Mouse (Mus musculus) gonadal fat pad, adult 2 months (tissue): Measurements from ENCODE around the gene Skil. TPM values are rescaled to one million over a fixed set of nuclear protein-coding genes. Genes with fewer than 3 reads are reported as not detected.

Experiments used
- DNase-seq: peaks from one replicate; pipeline ENCODE4 v3.0.0-alpha.2; 2012; ENCODE audit warnings: low read depth
- polyA plus RNA-seq: library from polyadenylated mRNA; depleted of rRNA; stranded (reverse); fragments of >200 nt; gene quantifications from 2 replicates; pipeline ENCODE4 v1.2.3, GENCODE M21; 2012; rRNA removed

Skil gene
- polyA plus RNA-seq: 19.3 and 25.3 TPM in 2 replicates

DNA sequence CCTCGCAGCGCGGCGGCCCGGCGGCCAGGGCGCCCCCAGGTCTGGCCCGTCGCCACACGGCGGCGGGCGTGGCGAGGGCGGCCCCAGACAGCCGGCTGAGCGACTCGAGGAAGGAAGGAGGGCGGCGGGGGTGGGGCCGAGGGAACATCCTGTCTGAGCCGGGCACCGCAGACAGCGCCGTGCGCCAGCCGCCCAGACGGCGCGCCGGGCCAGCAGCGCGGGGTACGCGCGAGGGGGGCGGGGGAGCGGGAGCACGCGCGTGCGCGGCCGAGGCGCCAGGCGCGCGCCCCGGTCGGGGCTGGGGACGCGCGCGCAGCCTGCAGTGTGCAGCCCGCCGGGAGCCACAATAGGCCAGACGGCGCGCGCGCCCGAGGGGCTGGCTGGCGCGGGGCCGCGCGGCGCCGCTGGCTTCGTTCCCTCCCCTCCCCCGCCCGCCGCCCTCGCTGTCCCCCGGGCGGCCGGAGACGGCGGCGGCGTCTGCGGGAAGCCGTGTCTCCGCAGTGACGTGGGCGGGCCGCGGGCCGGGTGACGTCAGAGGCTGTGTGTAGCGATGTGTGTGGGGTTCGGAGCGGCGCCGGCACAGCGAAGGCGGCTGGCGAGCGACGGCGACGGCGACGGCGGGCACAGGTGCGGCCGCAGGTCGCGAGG, at the start of gene Skil:
Gene Skil (plus strand): TSS at position 528 of the 648 bp plus-strand sequence.
- DNase-seq: peak; percentile 38

DNA sequence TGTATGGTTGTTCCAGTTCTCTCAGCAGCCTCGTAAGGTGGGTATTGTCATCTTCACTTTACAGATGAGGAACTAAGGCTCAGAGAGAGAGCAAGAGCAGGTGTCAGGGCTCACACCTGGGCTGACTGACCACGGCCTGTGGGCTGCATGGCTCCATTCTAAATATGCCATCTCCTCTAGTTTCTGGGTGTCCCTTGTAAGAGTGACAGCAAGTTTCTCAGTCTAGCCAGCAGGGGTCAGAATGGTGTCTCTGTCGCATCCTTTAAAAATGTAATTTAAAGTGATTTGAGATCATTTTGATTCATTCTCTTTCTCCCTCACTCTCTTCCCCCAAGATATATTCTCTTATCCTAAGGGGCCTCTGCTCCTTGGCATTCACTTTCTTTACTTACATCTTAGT, 47.6 kb upstream of the Skil start:
- no peak for DNase-seq

DNA sequence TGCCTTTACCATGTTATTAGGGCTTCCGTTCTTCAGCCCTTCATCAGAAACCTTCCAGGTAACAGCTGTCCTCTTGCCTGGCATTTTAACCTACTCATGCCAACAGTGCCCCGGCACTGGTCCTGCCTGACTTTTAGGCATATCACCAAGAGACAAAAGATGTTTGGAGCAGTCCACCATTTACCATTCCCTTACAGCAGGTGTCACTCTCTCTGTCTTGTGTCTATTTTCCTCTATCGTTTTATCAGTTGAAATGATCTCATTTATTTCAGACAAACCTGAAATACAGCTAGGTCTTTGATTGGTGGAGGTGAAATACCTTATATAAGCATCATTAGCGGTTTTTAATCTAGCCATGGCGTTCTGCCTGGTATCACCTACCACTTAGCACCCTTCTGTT, 45.8 kb upstream of the Skil start:
- DNase-seq: no peak

DNA sequence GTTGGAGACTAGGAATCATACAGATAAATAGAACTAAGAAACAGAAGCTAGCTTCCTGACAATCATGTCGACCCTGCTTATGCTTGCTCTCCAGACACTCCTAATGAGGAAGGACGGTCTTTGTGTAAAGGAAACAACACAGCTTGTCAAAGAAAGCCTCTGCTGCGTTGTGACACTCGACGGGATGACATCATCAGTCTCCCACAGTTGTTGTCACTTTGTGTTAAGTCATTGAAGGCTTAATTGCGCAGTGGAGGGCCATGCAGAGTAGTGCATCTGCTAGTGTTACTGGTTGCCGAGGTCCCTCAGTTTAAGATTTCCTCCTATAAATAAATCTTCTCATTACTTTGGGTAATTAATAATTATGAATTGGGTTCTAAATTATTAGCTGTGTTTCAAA, 44.5 kb upstream of the Skil start:
- no peak for DNase-seq

DNA sequence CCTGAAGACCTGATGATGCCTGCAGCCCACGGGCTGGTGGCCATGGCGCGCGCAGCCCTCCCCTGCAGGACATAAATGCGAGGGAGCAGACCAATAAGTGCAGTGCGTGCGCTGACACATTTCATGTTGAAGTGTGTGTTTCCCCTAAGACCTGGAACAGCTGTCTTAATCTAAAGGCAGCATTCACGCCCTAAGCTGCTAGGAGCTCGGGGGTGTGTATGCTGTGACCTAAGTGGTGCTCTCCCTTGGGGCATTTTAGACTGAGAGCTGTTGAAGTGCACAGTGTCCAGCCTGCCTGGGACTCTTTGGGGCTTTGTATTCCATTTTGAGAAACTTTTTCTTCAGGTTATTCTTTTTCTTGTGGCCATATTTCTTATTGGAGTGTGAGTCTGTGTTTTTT, 43.1 kb upstream of the Skil start:
- no peak for DNase-seq

DNA sequence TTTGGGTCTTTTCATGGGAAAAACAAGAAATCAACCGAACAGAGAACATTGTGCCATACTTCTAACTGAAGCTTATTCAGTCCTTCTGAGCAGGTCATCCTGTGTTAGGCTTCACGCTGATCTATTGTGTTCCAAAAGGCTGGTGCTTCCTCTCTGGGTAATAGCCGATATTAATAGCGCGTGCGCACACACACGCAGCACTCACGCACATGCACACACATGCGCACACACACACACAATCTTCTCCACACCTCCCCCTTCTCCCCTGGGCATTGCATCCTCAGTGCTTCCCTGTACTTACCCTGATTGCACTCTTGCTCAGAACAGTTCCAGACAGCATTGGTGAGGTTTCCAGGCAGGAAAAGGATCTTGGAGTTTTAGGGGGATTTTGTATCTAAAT, 41.7 kb upstream of the Skil start:
- no peak for DNase-seq

DNA sequence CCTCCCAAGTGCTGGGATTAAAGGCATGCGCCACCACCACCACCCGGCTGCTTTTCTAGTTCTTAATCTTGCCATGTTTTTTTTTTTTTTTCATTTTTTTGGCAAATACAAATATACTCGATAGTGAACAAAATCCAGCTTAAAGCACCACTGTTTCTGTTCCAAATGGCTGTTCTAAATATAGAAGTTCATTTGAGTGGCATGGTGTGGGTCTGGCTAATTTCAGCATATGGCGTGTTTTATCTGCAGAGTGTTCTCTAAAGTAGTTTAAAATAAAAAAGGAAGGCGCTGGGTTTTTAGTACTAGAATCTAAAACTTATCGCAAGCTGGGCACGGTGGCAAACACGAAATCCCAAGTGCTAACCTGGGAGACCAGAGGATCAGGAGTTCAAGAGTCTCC, 40.0 kb upstream of the Skil start:
- DNase-seq: no peak

DNA sequence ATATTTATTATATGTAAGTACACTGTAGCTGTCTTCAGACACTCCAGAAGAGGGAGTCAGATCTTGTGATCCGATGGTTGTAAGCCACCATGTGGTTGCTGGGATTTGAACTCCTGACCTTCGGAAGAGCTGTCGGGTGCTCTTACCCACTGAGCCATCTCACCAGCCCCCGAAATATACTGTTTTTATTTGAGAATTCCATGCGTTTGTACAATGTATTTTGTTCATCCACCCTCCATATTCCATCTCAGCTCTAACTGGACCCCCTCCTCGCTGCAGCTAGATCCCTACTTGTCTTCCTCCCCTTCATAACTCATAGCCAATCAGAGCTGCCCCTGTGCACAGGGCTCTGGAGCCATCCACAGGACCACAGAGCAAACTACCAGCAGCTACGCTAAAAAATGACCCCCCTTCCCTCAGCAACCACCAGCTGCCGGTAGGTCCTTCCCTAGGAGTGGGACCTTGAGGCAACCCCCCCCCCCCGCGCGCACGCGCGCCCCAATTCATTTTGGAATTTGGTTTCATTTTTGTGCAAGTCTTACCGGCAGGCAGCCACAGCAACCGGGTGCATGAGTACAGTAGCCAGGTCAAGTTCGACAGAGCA, 38.7 kb upstream of the Skil start:
- DNase-seq: no peak

DNA sequence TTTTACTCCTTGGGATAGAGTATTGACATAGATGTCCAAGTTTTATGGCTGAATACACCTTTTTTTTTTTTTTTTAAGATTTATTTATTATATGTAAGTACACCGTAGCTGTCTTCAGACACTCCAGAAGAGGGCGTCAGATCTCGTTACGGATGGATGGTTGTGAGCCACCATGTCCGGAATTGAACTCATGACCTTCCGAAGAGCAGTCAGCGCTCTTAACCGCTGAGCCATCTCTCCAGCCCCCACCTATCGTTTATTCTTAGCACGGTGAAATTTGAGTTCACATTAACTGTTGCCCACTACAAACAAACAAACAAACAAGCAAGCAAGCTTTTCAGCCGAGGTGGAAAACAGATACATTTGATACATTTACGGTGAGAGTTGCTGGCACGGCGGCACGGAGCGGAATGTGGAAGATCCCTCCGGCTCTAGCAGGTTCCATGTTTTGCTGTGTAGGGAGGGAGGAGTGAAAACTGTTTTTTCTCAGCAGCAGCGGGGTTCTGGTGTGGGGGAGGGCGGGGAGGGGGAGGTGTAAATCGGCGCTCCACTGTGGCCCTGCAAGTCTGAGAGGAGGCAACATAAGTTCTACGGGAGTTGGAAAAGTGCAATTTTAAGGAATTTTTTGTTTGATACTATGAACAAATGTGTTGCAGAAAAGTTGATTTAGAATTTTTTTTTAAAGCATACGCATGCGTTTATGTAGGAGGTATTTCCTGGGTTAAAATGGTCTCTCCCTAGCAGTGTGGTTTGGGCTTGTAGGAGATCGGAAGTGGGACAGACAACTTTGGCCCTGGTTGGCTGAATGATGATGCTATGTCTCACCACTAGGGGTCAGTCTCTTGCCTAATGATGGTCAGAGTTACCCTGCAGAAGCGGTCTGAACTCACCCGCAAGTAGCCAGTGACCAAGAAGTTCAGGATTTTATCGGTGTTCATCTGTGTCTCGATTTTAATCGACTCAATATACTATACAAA, 37.9 kb upstream of the Skil start:
- DNase-seq: peak; percentile 73

DNA sequence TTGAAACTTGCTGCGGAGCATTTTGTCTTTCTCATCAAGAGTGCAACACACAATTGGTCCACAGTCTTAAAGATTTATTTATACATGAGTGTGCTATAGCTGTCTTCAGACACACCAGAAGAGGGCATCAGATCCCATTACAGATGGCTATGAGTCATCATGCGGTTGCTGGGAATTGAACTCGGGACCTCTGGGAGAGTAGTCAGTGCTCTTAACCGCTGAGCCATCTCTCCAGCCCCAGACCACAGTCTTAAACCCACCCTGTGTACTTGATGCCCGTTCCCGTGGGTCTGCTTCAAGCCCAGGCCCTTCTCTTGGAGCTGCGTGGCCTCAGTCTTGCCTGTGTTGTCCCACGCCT, 34.1 kb upstream of the Skil start:
- DNase-seq: no peak

DNA sequence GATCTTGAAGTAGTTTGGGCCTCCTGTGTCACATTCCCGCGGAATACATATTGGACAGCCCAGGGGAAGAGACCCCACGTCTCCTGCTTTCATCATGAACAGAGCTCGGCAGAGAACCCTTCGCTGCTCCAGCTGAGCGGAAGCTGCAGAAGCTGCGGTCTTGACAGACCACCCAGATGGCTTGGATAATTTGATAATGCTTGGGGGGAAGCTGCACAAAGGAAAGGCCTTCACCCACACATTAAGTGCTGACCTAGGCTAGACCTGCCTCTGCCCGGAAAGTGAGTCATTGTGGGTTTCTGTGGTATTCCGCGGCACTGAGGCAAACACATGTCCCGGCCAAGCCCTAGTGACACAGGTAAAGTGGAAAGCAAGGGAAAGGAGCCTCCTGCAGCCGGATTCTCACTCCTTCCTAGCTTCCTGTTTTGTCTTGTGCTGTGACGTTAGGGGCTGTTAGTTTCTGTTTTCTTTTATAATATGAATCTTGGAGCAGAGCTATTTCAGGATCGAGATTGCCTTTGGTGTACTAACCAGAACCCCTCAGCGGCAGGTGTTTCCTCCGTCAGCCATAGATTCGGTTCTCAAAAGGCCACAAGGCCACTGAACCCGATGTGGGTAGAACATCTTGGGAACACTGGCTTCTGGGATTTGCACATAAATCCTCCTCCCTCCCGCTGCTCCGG, 33.6 kb upstream of the Skil start:
- no peak for DNase-seq

DNA sequence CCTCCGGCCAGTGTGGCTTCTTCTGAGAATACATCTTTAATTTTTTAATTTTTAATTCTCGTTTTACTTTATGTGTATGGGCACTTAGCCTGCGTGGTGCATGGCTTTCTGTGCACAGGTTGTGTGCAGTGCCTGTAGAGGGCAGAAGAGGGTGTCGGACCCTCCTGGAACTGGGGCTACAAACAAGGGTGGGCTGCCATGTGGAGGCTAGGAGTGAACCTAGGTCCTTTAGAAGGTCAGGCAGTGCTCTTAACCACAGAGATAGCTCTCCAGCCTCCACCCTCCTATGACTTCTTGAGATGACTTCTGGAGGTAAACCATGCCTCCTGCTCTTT, 33.1 kb upstream of the Skil start:
- DNase-seq: no peak

DNA sequence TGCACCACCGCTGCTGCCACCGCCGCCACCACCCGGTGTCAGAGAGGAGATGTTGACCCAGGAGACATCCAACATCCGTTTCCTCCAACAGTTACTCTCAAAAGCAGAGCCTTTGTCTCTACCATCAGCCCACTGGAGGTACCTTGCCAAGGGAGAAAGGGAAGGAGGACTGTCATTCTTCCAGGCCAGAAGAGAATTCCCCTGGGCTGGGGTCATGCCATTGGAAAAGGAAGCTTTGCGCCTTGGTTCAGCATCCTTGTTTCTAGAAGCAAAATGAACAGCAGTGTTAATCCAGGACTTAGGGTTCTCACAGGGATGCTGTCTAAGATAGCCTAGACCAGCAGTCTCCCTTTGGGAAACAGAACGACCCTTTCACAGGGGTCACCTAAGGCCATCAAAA, 32.5 kb upstream of the Skil start:
- no peak for DNase-seq

DNA sequence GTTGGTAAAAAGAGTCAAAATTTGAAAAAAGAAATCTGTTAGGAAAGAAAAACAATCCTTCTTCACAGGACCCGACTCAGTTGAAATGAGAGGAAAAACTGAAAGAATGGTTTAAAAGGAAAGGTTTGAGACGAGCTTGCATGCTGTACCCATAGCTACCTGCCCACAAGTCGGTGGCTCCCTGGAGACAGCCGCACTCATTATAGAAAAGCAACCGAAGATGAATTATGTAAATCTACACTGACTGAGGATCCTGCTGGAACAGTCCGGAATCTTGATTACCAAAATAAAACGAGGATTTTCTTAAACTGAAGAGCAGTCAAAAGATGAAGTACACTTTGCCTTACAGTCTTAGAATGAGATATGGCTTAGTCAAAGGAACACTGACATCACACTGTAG, 26.4 kb upstream of the Skil start:
- no peak for DNase-seq

DNA sequence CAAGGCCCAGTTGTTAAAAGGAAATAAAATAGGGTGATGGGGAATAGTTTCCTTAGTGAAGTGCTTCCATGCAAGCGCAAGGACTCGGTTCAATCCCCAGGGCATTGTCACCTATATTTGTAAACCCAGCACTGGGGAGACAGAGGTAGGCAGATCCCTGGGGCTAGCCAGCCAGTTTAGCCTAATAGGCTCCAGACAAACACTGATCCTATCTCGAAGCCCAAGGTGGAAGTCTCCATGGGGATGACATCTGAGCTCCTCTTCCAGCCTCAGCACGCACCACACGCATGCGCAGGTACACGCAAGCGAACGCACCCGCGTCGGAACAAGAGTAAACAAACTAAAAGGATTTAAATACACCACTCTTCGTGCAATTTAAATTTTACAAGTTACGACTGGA, 23.1 kb upstream of the Skil start:
- no peak for DNase-seq

DNA sequence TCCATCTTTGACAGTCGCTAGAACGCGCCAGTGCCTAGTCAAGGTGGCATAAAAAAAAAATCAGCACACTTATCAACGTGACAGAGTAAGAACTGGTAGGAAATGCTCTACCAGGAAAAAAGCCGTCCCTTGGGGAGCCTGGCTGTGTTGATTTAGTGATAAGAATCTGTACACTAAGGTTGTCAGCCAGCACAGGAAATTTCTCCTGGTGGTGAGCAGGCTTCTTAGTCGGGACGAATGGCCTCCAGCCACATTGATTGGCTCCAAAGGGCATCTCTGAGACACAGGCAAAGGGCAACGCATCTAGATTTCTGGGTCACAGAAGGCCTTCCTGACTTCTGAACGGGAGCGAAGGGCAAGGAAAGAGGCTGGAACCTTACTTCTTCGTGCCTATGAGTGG, 19.1 kb upstream of the Skil start:
- DNase-seq: no peak

DNA sequence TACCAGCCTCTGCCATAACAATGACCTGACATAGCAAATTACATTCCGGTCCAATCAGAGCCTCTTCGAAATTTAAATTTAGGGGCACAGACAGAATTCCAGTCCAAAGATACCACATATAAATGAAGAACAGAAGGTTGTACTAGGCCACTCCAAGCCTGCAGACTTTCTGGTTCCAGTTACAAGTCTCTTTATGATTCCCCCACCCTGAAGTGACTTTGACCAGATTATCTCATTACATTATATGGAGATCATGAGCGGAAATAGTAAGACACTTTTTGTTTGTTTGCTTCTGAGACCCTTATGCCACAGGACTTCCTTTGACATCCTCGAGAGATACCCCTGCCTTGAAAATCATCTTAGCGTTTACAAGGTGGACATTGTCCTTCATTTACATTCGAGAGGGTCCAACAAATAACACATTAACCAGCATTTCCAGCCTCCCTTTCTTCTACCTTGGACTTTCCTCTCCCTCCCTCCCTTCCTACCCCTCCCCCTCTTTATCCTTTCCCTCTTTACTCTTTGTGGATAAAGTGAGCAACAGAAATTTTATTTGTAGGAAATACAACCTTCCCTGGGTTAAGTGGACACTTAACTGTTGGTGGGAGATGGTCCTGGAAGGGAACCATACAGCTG, 17.7 kb upstream of the Skil start:
- no peak for DNase-seq

DNA sequence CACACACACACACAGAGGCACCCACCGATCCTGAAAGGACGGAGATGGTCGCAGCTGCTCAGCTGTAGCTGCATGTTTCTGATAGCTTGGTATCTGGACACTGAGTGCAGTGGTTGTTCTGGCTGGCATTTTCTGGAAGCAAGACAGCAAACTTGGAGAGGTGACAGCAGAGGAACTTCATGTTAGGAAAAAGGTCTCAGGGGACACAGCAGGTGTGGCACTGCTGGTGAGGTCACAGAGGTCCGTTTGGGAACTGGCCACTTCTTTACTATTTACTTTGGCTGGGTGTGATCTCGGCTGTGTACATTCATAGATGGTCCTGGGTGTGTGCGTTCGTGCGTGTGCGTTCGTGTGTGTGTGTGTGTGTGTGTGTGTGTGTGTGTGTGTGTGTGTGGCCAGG, 15.4 kb upstream of the Skil start:
- no peak for DNase-seq

DNA sequence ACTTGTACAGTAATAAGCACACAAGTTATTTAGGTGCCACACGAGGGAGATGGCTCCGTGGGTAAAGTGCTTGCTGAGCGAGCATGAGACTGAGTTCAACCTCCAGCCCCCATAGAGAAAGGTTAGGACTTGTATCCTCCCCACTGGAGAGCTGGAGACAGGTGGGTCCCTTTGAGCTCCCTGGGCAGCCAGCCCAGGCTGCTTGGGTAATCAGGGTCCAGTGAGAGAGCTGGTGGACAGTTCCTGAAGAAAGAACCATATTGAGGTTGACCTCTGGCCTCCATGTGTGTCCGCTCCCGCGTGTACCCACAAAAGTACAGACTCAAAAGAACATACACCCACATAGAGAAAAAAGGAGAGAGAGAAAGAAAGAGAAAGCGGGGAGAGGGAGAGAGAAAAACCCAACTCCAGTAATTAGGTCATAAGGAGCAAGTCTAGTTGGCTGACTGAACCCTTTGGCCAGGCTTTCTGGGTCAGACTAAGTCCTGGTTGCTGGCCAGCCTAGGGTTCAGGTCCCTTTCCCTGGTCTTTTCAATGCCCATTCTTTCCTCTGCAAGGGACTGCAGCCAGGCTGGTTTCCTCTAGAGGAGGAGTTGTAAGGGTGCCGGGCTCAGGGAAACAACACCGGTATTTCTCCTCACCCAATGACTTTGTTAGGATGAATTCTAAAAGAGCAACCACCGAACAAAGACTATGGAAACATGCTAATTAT, 13.9 kb upstream of the Skil start:
- DNase-seq: no peak

DNA sequence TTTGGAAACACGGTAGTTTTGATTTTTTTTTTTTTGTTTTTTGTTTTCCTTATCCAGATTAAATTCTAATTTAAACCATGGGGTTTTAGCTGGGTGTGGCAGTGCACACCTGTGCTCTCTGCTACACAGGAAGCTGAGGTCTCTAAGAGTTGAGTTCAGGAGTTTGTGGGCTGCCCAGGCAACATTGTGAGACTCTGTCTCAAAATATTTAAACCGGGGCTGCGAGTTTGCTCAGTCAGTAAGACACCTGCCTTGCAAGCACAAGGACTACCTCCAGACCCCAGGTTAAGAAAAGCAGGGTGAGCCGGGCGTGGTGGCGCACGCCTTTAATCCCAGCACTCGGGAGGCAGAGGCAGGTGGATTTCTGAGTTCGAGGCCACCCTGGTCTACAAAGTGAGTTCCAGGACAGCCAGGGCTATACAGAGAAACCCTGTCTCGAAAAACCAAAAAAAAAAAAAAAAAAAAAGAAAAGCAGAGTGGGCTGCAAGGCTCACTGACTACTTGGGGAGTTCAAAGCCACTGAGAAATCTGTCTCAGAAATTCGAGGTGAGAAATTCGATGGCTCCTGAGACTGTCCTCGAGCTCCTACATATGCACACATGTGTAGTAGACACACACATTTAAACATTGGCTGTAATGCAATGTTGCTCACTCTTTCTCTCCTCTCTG, 11.9 kb upstream of the Skil start:
- no peak for DNase-seq
